Mouse (Mus musculus): ENCODE measurements at regions not wholly inside any gene's neighbourhood (a gene's known extent, or its start where the extent isn't known, plus 50 kb on each side); places are given as distances from the start of the nearest gene placed in this dataset.

DNA sequence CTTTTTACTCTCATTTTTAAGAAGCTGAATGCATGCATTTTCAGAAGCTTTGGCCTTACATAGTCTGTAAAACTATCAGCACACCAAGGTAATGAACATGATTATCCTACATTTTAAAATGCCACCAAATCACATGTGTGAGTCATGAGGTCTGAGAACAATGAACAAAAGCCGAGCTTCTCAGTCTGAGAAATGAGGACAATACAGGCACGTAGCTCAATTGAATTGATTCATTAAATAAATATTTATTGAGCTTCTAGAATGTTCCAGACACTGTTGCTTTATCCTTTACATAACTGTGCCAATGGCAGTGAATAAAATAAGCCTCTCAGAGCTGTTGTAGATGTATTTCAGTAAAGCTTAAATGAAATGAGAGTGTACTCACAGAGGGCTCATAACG, 154.0 kb upstream of the Bdnf start:
- TF ChIP-seq CTCF (IDR thresholded peaks at IDR 0.05; ENCODE audit: low read depth) (no peak), EP300 (optimal IDR thresholded peaks at IDR 0.05) (no peak)

Data from stomach, postnatal 0 days (tissue).